Comparison of ENCODE assay signal across 25 mouse cellular contexts in genomic region chr4:148291080-148291479, GRCm38 (mm10). TPM values are rescaled to one million over a fixed set of nuclear protein-coding genes. Genes with fewer than 3 reads are reported as not detected.
DNase-seq lines count a peak whose midpoint lies in the region; ATAC-seq and TF ChIP-seq lines count a peak whose summit lies in the region.
"Had no signal": no experiment of that assay in that cellular context is flagged by ENCODE, and none has a peak within 500 bp of the region (broad histone marks: within the 10 kb centered on the region; RNA-seq: fewer than 3 reads in every experiment).

No protein-coding gene starts in this region.

- peak overlapping the region; percentile 45 for H3K27ac ChIP-seq in forebrain, embryonic 13.5 days
- H3K27ac ChIP-seq in forebrain, embryonic 10.5 days: no peak overlapping the region
- peak overlapping the region; percentile 77; the same call in 1 of the 2 replicates for H3K27ac ChIP-seq in forebrain, embryonic 15.5 days (replicated peaks)
- H3K27ac ChIP-seq in forebrain, postnatal 0 days (ENCODE audit: low read depth, low read length): no peak overlapping the region
- peak overlapping the region; percentile 76 for H3K27ac ChIP-seq in layer of hippocampus, adult 2 months
- H3K27ac ChIP-seq: embryonic facial prominence, embryonic 13.5 days; embryonic facial prominence, embryonic 15.5 days had no signal

- H3K27me3 ChIP-seq in forebrain, embryonic 13.5 days: peaks cover 10% of the 10 kb centered on the region
- peaks cover 32% of the 10 kb centered on the region for H3K27me3 ChIP-seq in forebrain, embryonic 10.5 days (ENCODE audit: poor library complexity, severe bottlenecking)
- H3K27me3 ChIP-seq in forebrain, embryonic 15.5 days: no peaks in the 10 kb centered on the region
- no peaks in the 10 kb centered on the region for H3K27me3 ChIP-seq in forebrain, postnatal 0 days (ENCODE audit: insufficient read depth, low read length)

- H3K9me3 ChIP-seq in forebrain, embryonic 13.5 days (replicated peaks): no peaks in the 10 kb centered on the region
- no peaks in the 10 kb centered on the region for H3K9me3 ChIP-seq in forebrain, embryonic 10.5 days
- no peaks in the 10 kb centered on the region for H3K9me3 ChIP-seq in forebrain, embryonic 15.5 days
- no peaks in the 10 kb centered on the region for H3K9me3 ChIP-seq in forebrain, postnatal 0 days (ENCODE audit: low read length)
- H3K9me3 ChIP-seq: embryonic facial prominence, embryonic 13.5 days; embryonic facial prominence, embryonic 15.5 days had no signal

- ATAC-seq in forebrain, embryonic 13.5 days: no peak
- ATAC-seq in forebrain, embryonic 15.5 days (replicated peaks): no peak
- no peak for ATAC-seq in forebrain, postnatal 0 days
- ATAC-seq: activated CD4-positive, CD25-positive, alpha-beta regulatory T cell, adult 4 months; CD4-positive, CD25-positive, alpha-beta regulatory T cell, adult 4 months; Patski had no signal

- H3K4me2 ChIP-seq in forebrain, embryonic 13.5 days: no peak overlapping the region
- no peak overlapping the region for H3K4me2 ChIP-seq in forebrain, embryonic 15.5 days (replicated peaks)
- no peak overlapping the region for H3K4me2 ChIP-seq in forebrain, postnatal 0 days (ENCODE audit: low read depth)
- H3K4me2 ChIP-seq: embryonic facial prominence, embryonic 13.5 days; embryonic facial prominence, embryonic 15.5 days had no signal

- no peak overlapping the region for H3K9ac ChIP-seq in forebrain, embryonic 13.5 days
- no peak overlapping the region for H3K9ac ChIP-seq in forebrain, embryonic 15.5 days (replicated peaks)
- no peak overlapping the region for H3K9ac ChIP-seq in forebrain, postnatal 0 days
- H3K9ac ChIP-seq: embryonic facial prominence, embryonic 13.5 days; embryonic facial prominence, embryonic 15.5 days had no signal

- H3K4me3 ChIP-seq in forebrain, embryonic 13.5 days: no peak overlapping the region
- no peak overlapping the region for H3K4me3 ChIP-seq in forebrain, embryonic 10.5 days
- H3K4me3 ChIP-seq in forebrain, embryonic 15.5 days: no peak overlapping the region
- no peak overlapping the region for H3K4me3 ChIP-seq in forebrain, postnatal 0 days (ENCODE audit: low read depth, low read length)
- no peak overlapping the region for H3K4me3 ChIP-seq in layer of hippocampus, adult 2 months
- H3K4me3 ChIP-seq: embryonic facial prominence, embryonic 13.5 days; embryonic facial prominence, embryonic 15.5 days; erythroblast, embryonic 14.5 days had no signal

- no peaks in the 10 kb centered on the region for H3K36me3 ChIP-seq in forebrain, embryonic 13.5 days (ENCODE audit: poor library complexity, severe bottlenecking)
- no peaks in the 10 kb centered on the region for H3K36me3 ChIP-seq in forebrain, embryonic 10.5 days (replicated peaks)
- H3K36me3 ChIP-seq in forebrain, embryonic 15.5 days: no peaks in the 10 kb centered on the region
- no peaks in the 10 kb centered on the region for H3K36me3 ChIP-seq in forebrain, postnatal 0 days (ENCODE audit: insufficient read depth)
- H3K36me3 ChIP-seq: embryonic facial prominence, embryonic 13.5 days; embryonic facial prominence, embryonic 15.5 days; G1E had no signal

- no peak for TF ChIP-seq CTCF in forebrain, postnatal 0 days (IDR thresholded peaks at IDR 0.05; ENCODE audit: low read depth)
- TF ChIP-seq CTCF in layer of hippocampus, adult 2 months (conservative IDR thresholded peaks at IDR 0.05): no peak

- no peak for DNase-seq in forebrain, embryonic 10.5 days (ENCODE audit: extremely low spot score, low spot score)
- DNase-seq in forebrain, postnatal 0 days: no peak
- DNase-seq in layer of hippocampus, adult 2 months (ENCODE audit: low spot score in 2 of 2): no peak
- DNase-seq in layer of hippocampus, postnatal 14 days (ENCODE audit: low spot score in 2 of 2): no peak
- DNase-seq: adrenal gland, adult 8-10 months; adrenal gland, postnatal 14 days; adrenal gland, postnatal 36 days; B cell, adult 2 months; cerebellum, adult 11 months; cerebellum, adult 18-20 months; cerebellum, adult 8-10 months; cerebellum, adult 9-11 months; cerebellum, postnatal 36 days; embryo, embryonic 11 days had no signal

- 56% methylated on average over 2 of the region's 2 CpGs for WGBS in forebrain, embryonic 13.5 days
- 69% methylated on average over 2 of the region's 2 CpGs for WGBS in forebrain, embryonic 10.5 days
- 32% methylated on average over 2 of the region's 2 CpGs for WGBS in forebrain, embryonic 15.5 days
- 36% methylated on average over 2 of the region's 2 CpGs for WGBS in forebrain, postnatal 0 days

- H3K4me1 ChIP-seq in forebrain, embryonic 13.5 days: peaks cover 57% of the 10 kb centered on the region
- H3K4me1 ChIP-seq in forebrain, embryonic 10.5 days: peaks cover 60% of the 10 kb centered on the region
- peaks cover 60% of the 10 kb centered on the region for H3K4me1 ChIP-seq in forebrain, embryonic 15.5 days
- H3K4me1 ChIP-seq in forebrain, postnatal 0 days (ENCODE audit: insufficient read depth): peaks cover 19% of the 10 kb centered on the region

RNA-seq across cellular contexts. Expression of gene Disp3, which starts 3.3 kb away (rescaled TPM):
- polyA plus RNA-seq in forebrain, embryonic 13.5 days (2015; fragmentation: Nextera tagmentation; extraction: Ambion mirVana): 6.3 and 6.5 TPM in 2 replicates
- polyA plus RNA-seq in forebrain, embryonic 10.5 days (2016; fragmentation: Nextera tagmentation; extraction: Ambion mirVana): 1.2 and 2.1 TPM in 2 replicates
- polyA plus RNA-seq in forebrain, embryonic 15.5 days (2015; fragmentation: Nextera tagmentation; extraction: Ambion mirVana): 11.5 and 14.4 TPM in 2 replicates
- 13.2 and 17.3 TPM in 2 replicates for total RNA-seq in forebrain, postnatal 0 days (2014; rRNA removed)
- polyA plus RNA-seq in forebrain, postnatal 0 days (2015; fragmentation: Nextera tagmentation; extraction: Ambion mirVana): 4.1 and 6.1 TPM in 2 replicates
- 10 to 100 TPM; 38.9 to 40.7 TPM for total RNA-seq in layer of hippocampus, adult 2 months (2021)
- total RNA-seq in layer of hippocampus, postnatal 14 days (2021): 10 to 100 TPM; 29.4 to 32.3 TPM
- total RNA-seq: CH12.LX; common myeloid progenitor, adult 5-6 weeks; G1E had no signal
- polyA plus RNA-seq: activated CD4-positive, CD25-positive, alpha-beta regulatory T cell, adult 4 months; CD4-positive, CD25-positive, alpha-beta regulatory T cell, adult 4 months; erythroblast, embryonic 14.5 days had no signal

Comparison
In these comparisons a context has a peak if more than half of its experiments do, and no peak if none do; other contexts are left out.
1. H3K27ac ChIP-seq: peak in forebrain, embryonic 13.5 days (single experiment), forebrain, embryonic 15.5 days (single experiment) and layer of hippocampus, adult 2 months (single experiment); none in forebrain, embryonic 10.5 days (single experiment) and forebrain, postnatal 0 days (single experiment).